Mouse (Mus musculus): ENCODE data around the gene Gpx4. TPM values are rescaled to one million over a fixed set of nuclear protein-coding genes. Genes with fewer than 3 reads are reported as not detected.
"Not testable (repeated sequence)": the region's sequence is repeated elsewhere in the genome, so short reads cannot be mapped to it uniquely, and the experiment has no call there.

Gene Gpx4
- polyA plus RNA-seq, 1 experiment from 2014 or later = 528 TPM

GRCm38 (mm10) chr10:80035148-80035547 is 11.8 kb upstream of the Gpx4 start:
- H3K4me1 ChIP-seq = peaks cover 39% of the 10 kb centered on the region
- H3K27me3 ChIP-seq = no peaks in the 10 kb centered on the region
- H3K4me3 ChIP-seq (replicated peaks) = no peak overlapping the region
- H3K4me2 ChIP-seq (replicated peaks) = no peak overlapping the region
- no peaks in the 10 kb centered on the region for H3K9me3 ChIP-seq (replicated peaks)
- H3K27ac ChIP-seq (replicated peaks) = no peak overlapping the region; the same call in 1 of the 2 replicates
- peaks cover 39% of the 10 kb centered on the region for H3K36me3 ChIP-seq
- no peak overlapping the region for H3K9ac ChIP-seq
- WGBS = 74% methylated on average over 8 of the region's 8 CpGs
- no peak for ATAC-seq (ENCODE audit: insufficient number of reproducible peaks, low FRiP score, low TSS enrichment, low read depth)

GRCm38 (mm10) chr10:80035686-80036085 is 11.3 kb upstream of the Gpx4 start:
- ATAC-seq (ENCODE audit: insufficient number of reproducible peaks, low FRiP score, low TSS enrichment, low read depth) = no peak
- Histone ChIP-seq H3K36me3 (peaks cover 39% of the 10 kb centered on the region), H3K4me1 (peaks cover 39% of the 10 kb centered on the region), H3K4me2 (replicated peaks) (no peak overlapping the region), H3K27me3 (no peaks in the 10 kb centered on the region), H3K27ac (replicated peaks) (no peak overlapping the region; the same call in 1 of the 2 replicates), H3K9me3 (replicated peaks) (no peaks in the 10 kb centered on the region), H3K9ac (no peak overlapping the region), H3K4me3 (replicated peaks) (no peak overlapping the region)
- 90% methylated on average over 5 of the region's 5 CpGs for WGBS

- ATAC-seq (ENCODE audit: insufficient number of reproducible peaks, low FRiP score, low TSS enrichment, low read depth) = no peak
- no peak overlapping the region for H3K4me2 ChIP-seq (replicated peaks)
Observed at GRCm38 (mm10) chr10:80036832-80037231, 10.1 kb upstream of the Gpx4 start.

DNA sequence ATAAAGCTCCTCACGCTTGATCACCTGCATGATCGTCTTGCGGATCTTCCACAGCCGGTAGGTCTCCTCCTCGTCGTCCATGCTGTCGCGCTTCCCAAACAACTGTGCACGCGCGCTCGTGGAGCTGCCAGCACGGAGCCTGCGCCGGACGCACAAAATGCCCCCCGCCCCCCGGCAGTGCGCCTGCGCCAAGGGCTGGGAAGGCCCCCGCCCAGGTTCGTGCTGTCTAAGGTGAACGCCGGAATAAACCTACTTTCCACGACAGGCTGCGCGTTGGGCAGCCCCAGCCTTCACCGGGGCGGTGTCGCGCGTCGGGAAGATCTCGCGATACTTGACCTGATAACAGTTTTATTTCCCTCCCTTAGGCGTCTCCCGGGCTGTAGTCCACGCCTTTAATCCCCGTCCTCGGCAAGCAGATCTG is 7.4 kb upstream of the Gpx4 start, which contains the start of gene Polr2e:
Polr2e (minus strand) TSS at position 237 of the 421 bp plus-strand sequence.
- Histone ChIP-seq H3K4me1 (peaks cover 17% of the 10 kb centered on the region), H3K27me3 (no peaks in the 10 kb centered on the region), H3K4me2 (replicated peaks) (peak within 1 kb of the TSS; percentile 67), H3K9ac (peak within 1 kb of the TSS; percentile 68), H3K36me3 (peaks cover 38% of the 10 kb centered on the region), H3K9me3 (replicated peaks) (no peaks in the 10 kb centered on the region), H3K4me3 (replicated peaks) (peak within 1 kb of the TSS; percentile 80), H3K27ac (replicated peaks) (peak within 1 kb of the TSS; percentile 78)
- under 1% methylated on average over 40 of the region's 40 CpGs for WGBS
- peak; percentile 98 for ATAC-seq (ENCODE audit: insufficient number of reproducible peaks, low FRiP score, low TSS enrichment, low read depth)

More at GRCm38 (mm10) chr10:80036832-80037231, 10.1 kb upstream of the Gpx4 start:
- no peaks in the 10 kb centered on the region for H3K9me3 ChIP-seq (replicated peaks)
- no peaks in the 10 kb centered on the region for H3K27me3 ChIP-seq
- no peak overlapping the region for H3K27ac ChIP-seq (replicated peaks)
- no peak overlapping the region for H3K9ac ChIP-seq
- H3K36me3 ChIP-seq = peaks cover 39% of the 10 kb centered on the region
- H3K4me3 ChIP-seq (replicated peaks) = no peak overlapping the region
- WGBS = 92% methylated on average over 13 of the region's 13 CpGs
- peaks cover 39% of the 10 kb centered on the region for H3K4me1 ChIP-seq

DNA sequence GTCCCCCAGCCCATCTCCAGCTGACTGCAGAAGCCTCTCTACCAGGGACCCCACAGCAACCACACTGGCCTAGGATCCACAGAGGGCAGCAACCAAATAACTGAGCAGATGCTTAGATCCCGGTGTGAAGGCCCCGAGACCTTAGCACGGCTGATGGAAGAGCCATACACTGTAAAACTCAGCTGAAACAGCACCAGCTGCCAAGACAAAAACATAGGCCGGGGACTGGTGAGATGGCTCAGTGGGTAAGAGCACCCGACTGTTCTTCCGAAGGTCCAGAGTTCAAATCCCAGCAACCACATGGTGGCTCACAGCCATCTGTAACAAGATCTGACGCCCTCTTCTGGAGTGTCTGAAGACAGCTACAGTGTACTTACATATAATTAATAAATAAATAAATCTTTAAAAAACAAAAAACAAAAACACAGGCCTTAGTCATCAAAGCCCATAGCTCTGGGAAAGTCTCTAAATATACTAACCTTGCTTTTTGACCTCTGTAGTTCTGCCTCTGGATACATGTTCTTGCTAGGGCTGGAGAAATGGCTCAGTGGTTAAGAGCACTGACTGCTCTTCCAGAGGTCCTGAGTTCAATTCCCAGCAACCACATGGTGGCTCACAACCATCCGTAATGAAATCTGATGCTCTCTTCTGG is 5.4 kb upstream of the Gpx4 start:
- H3K4me1 ChIP-seq = peaks cover 15% of the 10 kb centered on the region
- not testable (repeated sequence) for H3K27ac ChIP-seq (replicated peaks); H3K9me3 ChIP-seq (replicated peaks); H3K4me2 ChIP-seq (replicated peaks); H3K4me3 ChIP-seq (replicated peaks); H3K27me3 ChIP-seq; ATAC-seq (ENCODE audit: insufficient number of reproducible peaks, low FRiP score, low TSS enrichment, low read depth); H3K9ac ChIP-seq
- 82% methylated on average over 8 of the region's 8 CpGs for WGBS
- H3K36me3 ChIP-seq = peaks cover 18% of the 10 kb centered on the region

GRCm38 (mm10) chr10:80044087-80044486 is 2.9 kb upstream of the Gpx4 start:
- ATAC-seq (ENCODE audit: insufficient number of reproducible peaks, low FRiP score, low TSS enrichment, low read depth) = no peak
- WGBS = 40% methylated on average over 4 of the region's 4 CpGs
- Histone ChIP-seq H3K27ac (replicated peaks) (no peak overlapping the region; the same call in 1 of the 2 replicates), H3K4me3 (replicated peaks) (no peak overlapping the region), H3K36me3 (no peaks in the 10 kb centered on the region), H3K4me1 (peaks cover 25% of the 10 kb centered on the region), H3K4me2 (replicated peaks) (no peak overlapping the region), H3K9ac (no peak overlapping the region), H3K9me3 (replicated peaks) (no peaks in the 10 kb centered on the region), H3K27me3 (no peaks in the 10 kb centered on the region)

GRCm38 (mm10) chr10:80045364-80045763 is 1.6 kb upstream of the Gpx4 start:
- not testable (repeated sequence) for ATAC-seq (ENCODE audit: insufficient number of reproducible peaks, low FRiP score, low TSS enrichment, low read depth); H3K4me2 ChIP-seq (replicated peaks); H3K4me3 ChIP-seq (replicated peaks); H3K27me3 ChIP-seq; H3K27ac ChIP-seq (replicated peaks); H3K9me3 ChIP-seq (replicated peaks); H3K9ac ChIP-seq; H3K36me3 ChIP-seq
- peaks cover 25% of the 10 kb centered on the region for H3K4me1 ChIP-seq
- WGBS = 67% methylated on average over 3 of the region's 4 CpGs

- no peak overlapping the region for H3K9ac ChIP-seq
- H3K9me3 ChIP-seq (replicated peaks) = no peaks in the 10 kb centered on the region
- peaks cover 25% of the 10 kb centered on the region for H3K4me1 ChIP-seq
- no peak overlapping the region for H3K4me2 ChIP-seq (replicated peaks)
- WGBS = 77% methylated on average over 5 of the region's 5 CpGs
- H3K27me3 ChIP-seq = no peaks in the 10 kb centered on the region
- ATAC-seq (ENCODE audit: insufficient number of reproducible peaks, low FRiP score, low TSS enrichment, low read depth) = no peak
- no peak overlapping the region for H3K27ac ChIP-seq (replicated peaks)
- no peak overlapping the region for H3K4me3 ChIP-seq (replicated peaks)
- H3K36me3 ChIP-seq = no peaks in the 10 kb centered on the region
Observed at GRCm38 (mm10) chr10:80045766-80046165, 1.2 kb upstream of the Gpx4 start.

- Histone ChIP-seq H3K4me1 (peaks cover 37% of the 10 kb centered on the region), H3K9ac (no peak overlapping the region), H3K9me3 (replicated peaks) (no peaks in the 10 kb centered on the region), H3K36me3 (no peaks in the 10 kb centered on the region), H3K27me3 (no peaks in the 10 kb centered on the region), H3K27ac (replicated peaks) (peak overlapping the region; percentile 73), H3K4me2 (replicated peaks) (no peak overlapping the region), H3K4me3 (replicated peaks) (no peak overlapping the region)
- no peak for ATAC-seq (ENCODE audit: insufficient number of reproducible peaks, low FRiP score, low TSS enrichment, low read depth)
- WGBS = 24% methylated on average over 5 of the region's 5 CpGs
Observed at GRCm38 (mm10) chr10:80048396-80048795, 1.4 kb downstream of the Gpx4 start.

- WGBS = 44% methylated on average over 3 of the region's 3 CpGs
- Histone ChIP-seq H3K4me1 (peaks cover 37% of the 10 kb centered on the region), H3K9ac (no peak overlapping the region), H3K9me3 (replicated peaks) (no peaks in the 10 kb centered on the region), H3K4me2 (replicated peaks) (no peak overlapping the region), H3K27ac (replicated peaks) (peak overlapping the region; percentile 73), H3K27me3 (no peaks in the 10 kb centered on the region), H3K4me3 (replicated peaks) (no peak overlapping the region), H3K36me3 (no peaks in the 10 kb centered on the region)
- no peak for ATAC-seq (ENCODE audit: insufficient number of reproducible peaks, low FRiP score, low TSS enrichment, low read depth)
Observed at GRCm38 (mm10) chr10:80048834-80049233, 1.9 kb downstream of the Gpx4 start.

DNA sequence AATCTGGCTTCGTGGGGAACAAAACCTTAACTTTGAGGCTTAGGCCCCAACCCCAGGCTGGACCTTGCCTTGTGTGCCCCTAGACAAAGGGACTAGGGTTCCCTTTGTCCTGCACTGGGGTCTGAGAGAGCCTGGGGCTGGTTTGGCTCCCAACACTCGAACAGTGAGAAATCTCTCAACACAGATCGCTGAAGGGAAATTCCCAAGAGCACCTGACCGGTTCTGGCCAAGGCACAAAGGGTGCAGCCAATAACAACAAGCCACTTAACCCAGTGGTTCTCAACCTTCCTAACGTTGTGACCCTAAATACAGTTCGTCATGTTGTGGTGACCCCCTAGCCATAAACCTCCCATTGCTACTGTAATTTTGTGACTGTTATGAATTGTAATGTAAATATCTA is 3.3 kb downstream of the Gpx4 start:
- Histone ChIP-seq H3K4me3 (replicated peaks) (no peak overlapping the region), H3K4me1 (peaks cover 49% of the 10 kb centered on the region), H3K4me2 (replicated peaks) (no peak overlapping the region), H3K36me3 (no peaks in the 10 kb centered on the region), H3K9me3 (replicated peaks) (no peaks in the 10 kb centered on the region), H3K27ac (replicated peaks) (peak overlapping the region; percentile 73), H3K27me3 (no peaks in the 10 kb centered on the region), H3K9ac (no peak overlapping the region)
- 33% methylated on average over 6 of the region's 6 CpGs for WGBS
- ATAC-seq (ENCODE audit: insufficient number of reproducible peaks, low FRiP score, low TSS enrichment, low read depth) = no peak
